Mouse (Mus musculus): ENCODE data around the gene Fbxo2. TPM values are rescaled to one million over a fixed set of nuclear protein-coding genes. Genes with fewer than 3 reads are reported as not detected.
"Not testable (repeated sequence)": the region's sequence is repeated elsewhere in the genome, so short reads cannot be mapped to it uniquely, and the experiment has no call there.

The Fbxo2 gene
- polyA plus RNA-seq, 1 experiment from 2014 or later, result 2.8 TPM

DNA sequence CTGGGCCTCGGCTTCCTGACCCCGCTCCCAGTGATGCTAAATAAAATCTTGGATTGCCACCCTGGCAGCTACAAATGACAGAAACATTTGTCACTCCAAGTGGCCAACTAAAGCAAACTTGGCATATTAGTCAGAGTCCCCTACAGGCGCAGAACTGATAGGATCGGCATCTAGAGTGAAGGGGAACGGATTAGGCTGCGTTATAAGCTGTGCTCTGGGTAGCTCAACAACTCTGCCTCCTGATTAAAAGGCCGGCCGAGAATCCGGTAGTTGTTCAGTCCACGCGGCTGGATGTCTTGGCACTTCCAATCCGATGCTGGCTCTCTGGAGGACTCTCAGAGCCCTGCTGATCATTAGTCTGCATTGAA lies 14.1 kb downstream of the Fbxo2 start:
- H3K9me3 ChIP-seq (ENCODE audit: control insufficient read depth, low read length), result no peaks in the 10 kb centered on the region
- peaks cover 18% of the 10 kb centered on the region for H3K27me3 ChIP-seq (ENCODE audit: control insufficient read depth, insufficient read depth, low read length)
- no peak for DNase-seq (ENCODE audit: low spot score)
- ATAC-seq (ENCODE audit: insufficient read depth, low FRiP score, low TSS enrichment), result no peak
- H3K27ac ChIP-seq (ENCODE audit: low read depth, low read length), result no peak overlapping the region
- H3K4me1 ChIP-seq (ENCODE audit: control insufficient read depth, insufficient read depth, low read length), result no peaks in the 10 kb centered on the region; the same call in 1 of the 2 replicates
- H3K4me3 ChIP-seq (ENCODE audit: low read depth, low read length), result no peak overlapping the region
- H3K9ac ChIP-seq (ENCODE audit: low read length), result no peak overlapping the region
- no peak overlapping the region for H3K4me2 ChIP-seq (ENCODE audit: low read depth)
- WGBS, result 15% methylated on average over 12 of the region's 12 CpGs
- H3K36me3 ChIP-seq (ENCODE audit: control insufficient read depth, insufficient read depth, low read length), result no peaks in the 10 kb centered on the region

DNA sequence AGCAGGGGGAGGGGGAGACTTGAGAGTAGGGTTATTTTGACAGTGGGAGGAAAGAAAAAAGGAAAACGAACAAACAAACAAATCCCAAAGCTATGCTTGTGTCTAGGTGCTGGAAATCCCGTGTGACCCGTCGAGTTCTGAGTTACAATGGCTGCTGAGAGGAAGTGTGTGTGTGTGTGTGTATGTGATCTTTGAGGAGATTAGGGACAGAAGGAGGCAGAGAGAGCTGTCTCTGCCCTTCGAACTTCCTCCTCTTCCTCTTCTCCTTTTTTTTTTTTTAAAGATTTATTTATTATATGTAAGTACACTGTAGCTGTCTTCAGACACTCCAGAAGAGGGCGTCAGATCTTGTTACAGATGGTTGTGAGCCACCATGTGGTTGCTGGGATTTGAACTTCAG lies 16.2 kb downstream of the Fbxo2 start:
- ATAC-seq (ENCODE audit: insufficient read depth, low FRiP score, low TSS enrichment); H3K4me3 ChIP-seq (ENCODE audit: low read depth, low read length); DNase-seq (ENCODE audit: low spot score); H3K36me3 ChIP-seq (ENCODE audit: control insufficient read depth, insufficient read depth, low read length); H3K4me1 ChIP-seq (ENCODE audit: control insufficient read depth, insufficient read depth, low read length); H3K27ac ChIP-seq (ENCODE audit: low read depth, low read length); H3K4me2 ChIP-seq (ENCODE audit: low read depth); H3K9ac ChIP-seq (ENCODE audit: low read length); H3K9me3 ChIP-seq (ENCODE audit: control insufficient read depth, low read length): not testable (repeated sequence)
- WGBS, result 79% methylated on average over 5 of the region's 6 CpGs
- peaks cover 15% of the 10 kb centered on the region for H3K27me3 ChIP-seq (ENCODE audit: control insufficient read depth, insufficient read depth, low read length)

DNA sequence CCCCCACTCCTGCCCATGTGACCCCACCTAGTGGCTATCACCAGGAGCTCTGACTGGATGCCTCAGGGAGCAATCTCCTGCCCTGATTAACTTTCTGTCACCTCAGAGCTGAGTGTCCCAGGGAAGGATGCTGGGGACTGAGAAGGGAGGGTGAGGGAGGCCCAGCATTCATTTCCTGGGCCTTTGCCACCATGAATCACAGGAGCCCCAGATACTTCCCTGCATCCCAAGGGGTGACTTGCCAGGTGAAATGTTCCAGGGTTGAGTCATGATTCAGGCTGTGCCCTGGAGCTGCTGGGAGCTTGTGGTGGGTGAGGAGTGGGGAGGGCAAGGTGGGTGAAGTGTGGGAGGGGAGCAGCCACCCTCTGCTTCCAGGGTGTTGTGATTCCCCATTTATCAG lies 17.3 kb downstream of the Fbxo2 start:
- H3K9ac ChIP-seq (ENCODE audit: low read length), result no peak overlapping the region
- ATAC-seq (ENCODE audit: insufficient read depth, low FRiP score, low TSS enrichment) (no peak), DNase-seq (ENCODE audit: low spot score) (no peak)
- no peaks in the 10 kb centered on the region for H3K9me3 ChIP-seq (ENCODE audit: control insufficient read depth, low read length)
- no peaks in the 10 kb centered on the region; the same call in 1 of the 2 replicates for H3K4me1 ChIP-seq (ENCODE audit: control insufficient read depth, insufficient read depth, low read length)
- H3K27me3 ChIP-seq (ENCODE audit: control insufficient read depth, insufficient read depth, low read length), result peaks cover 13% of the 10 kb centered on the region
- no peak overlapping the region for H3K4me3 ChIP-seq (ENCODE audit: low read depth, low read length)
- H3K4me2 ChIP-seq (ENCODE audit: low read depth), result no peak overlapping the region
- H3K36me3 ChIP-seq (ENCODE audit: control insufficient read depth, insufficient read depth, low read length), result no peaks in the 10 kb centered on the region
- H3K27ac ChIP-seq (ENCODE audit: low read depth, low read length), result no peak overlapping the region

DNA sequence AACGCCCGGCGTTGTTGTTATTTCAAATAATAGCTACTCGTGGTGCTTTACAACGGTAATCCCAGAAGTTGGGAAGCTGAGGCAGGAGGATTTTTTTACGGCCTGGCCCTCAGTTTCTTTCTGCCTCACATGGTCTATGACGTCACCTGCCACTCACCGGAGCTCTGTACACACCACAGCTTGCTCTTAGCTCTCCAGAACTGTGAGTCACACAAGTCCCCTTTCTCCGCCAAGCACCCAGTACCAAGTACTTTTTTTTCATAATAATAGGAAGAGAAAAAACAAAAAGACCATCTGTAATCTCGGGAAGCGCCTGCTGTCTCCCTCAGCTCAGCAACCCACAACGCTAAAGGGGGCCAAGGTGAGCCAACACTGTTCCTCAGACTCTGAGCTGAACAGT lies 21.1 kb downstream of the Fbxo2 start:
- no peaks in the 10 kb centered on the region for H3K27me3 ChIP-seq (ENCODE audit: control insufficient read depth, insufficient read depth, low read length)
- ATAC-seq (ENCODE audit: insufficient read depth, low FRiP score, low TSS enrichment), result no peak
- WGBS, result 93% methylated on average over 12 of the region's 12 CpGs

DNA sequence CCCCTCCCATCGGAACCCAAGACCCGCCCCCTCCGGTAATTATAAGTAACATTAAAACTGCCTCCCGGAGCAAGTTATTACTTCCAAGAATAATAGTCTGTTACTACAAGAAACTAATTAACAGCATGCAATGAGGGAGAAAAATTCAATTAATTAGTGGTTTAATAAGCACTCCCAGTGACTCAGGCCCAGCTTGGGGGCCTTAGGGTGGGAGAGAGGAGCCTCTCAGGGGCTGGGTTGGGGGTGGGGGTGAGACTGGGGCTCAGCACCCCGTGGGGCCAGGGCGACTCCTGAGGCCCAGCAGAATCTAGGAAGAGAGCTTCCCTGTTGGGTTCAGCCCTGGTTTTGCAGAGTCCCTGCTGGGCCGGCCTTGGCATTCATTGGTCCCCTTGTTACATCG lies 21.9 kb downstream of the Fbxo2 start:
- no peaks in the 10 kb centered on the region for H3K27me3 ChIP-seq (ENCODE audit: control insufficient read depth, insufficient read depth, low read length)
- no peak for ATAC-seq (ENCODE audit: insufficient read depth, low FRiP score, low TSS enrichment)
- H3K4me3 ChIP-seq (ENCODE audit: low read depth, low read length), result no peak overlapping the region

More for the DNA sequence above, 21.1 kb downstream of the Fbxo2 start:
- no peak overlapping the region for H3K27ac ChIP-seq (ENCODE audit: low read depth, low read length)
- DNase-seq (ENCODE audit: low spot score), result no peak
- no peaks in the 10 kb centered on the region; the same call in 1 of the 2 replicates for H3K4me1 ChIP-seq (ENCODE audit: control insufficient read depth, insufficient read depth, low read length)
- H3K36me3 ChIP-seq (ENCODE audit: control insufficient read depth, insufficient read depth, low read length), result no peaks in the 10 kb centered on the region
- H3K4me2 ChIP-seq (ENCODE audit: low read depth), result no peak overlapping the region
- no peak overlapping the region for H3K9ac ChIP-seq (ENCODE audit: low read length)
- H3K4me3 ChIP-seq (ENCODE audit: low read depth, low read length), result no peak overlapping the region
- no peaks in the 10 kb centered on the region for H3K9me3 ChIP-seq (ENCODE audit: control insufficient read depth, low read length)

DNA sequence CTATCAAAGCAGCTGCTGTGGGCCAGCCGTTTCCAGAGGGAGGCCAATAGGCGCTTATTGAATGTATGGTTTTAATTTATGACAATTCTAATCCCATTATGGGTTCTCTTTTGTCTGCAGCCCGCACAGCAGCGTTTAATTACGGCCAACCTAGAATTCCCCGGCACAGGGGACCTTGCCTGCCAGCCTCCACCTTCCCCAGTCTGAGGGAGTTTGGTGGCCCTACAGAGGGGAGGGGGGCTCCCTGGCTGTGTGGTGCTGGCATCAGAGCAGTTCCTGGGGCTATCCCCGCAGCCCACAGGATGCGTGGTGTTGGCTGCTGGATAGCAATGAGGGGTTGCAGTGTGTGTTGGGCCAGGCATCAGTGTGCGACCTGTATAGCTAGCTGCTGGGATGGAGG lies 24.1 kb downstream of the Fbxo2 start:
- H3K4me3 ChIP-seq (ENCODE audit: low read depth, low read length), result no peak overlapping the region
- ATAC-seq (ENCODE audit: insufficient read depth, low FRiP score, low TSS enrichment), result no peak
- 46% methylated on average over 9 of the region's 9 CpGs for WGBS
- H3K9me3 ChIP-seq (ENCODE audit: control insufficient read depth, low read length), result no peaks in the 10 kb centered on the region
- no peak overlapping the region for H3K4me2 ChIP-seq (ENCODE audit: low read depth)
- no peaks in the 10 kb centered on the region for H3K27me3 ChIP-seq (ENCODE audit: control insufficient read depth, insufficient read depth, low read length)
- H3K4me1 ChIP-seq (ENCODE audit: control insufficient read depth, insufficient read depth, low read length), result no peaks in the 10 kb centered on the region; the same call in 1 of the 2 replicates
- H3K27ac ChIP-seq (ENCODE audit: low read depth, low read length), result no peak overlapping the region
- no peak for DNase-seq (ENCODE audit: low spot score)
- H3K9ac ChIP-seq (ENCODE audit: low read length), result no peak overlapping the region
- no peaks in the 10 kb centered on the region for H3K36me3 ChIP-seq (ENCODE audit: control insufficient read depth, insufficient read depth, low read length)

More for the DNA sequence above, 21.9 kb downstream of the Fbxo2 start:
- Histone ChIP-seq H3K27ac (ENCODE audit: low read depth, low read length) (no peak overlapping the region), H3K9ac (ENCODE audit: low read length) (no peak overlapping the region), H3K4me2 (ENCODE audit: low read depth) (no peak overlapping the region), H3K36me3 (ENCODE audit: control insufficient read depth, insufficient read depth, low read length) (no peaks in the 10 kb centered on the region), H3K4me1 (ENCODE audit: control insufficient read depth, insufficient read depth, low read length) (no peaks in the 10 kb centered on the region; the same call in 1 of the 2 replicates), H3K9me3 (ENCODE audit: control insufficient read depth, low read length) (no peaks in the 10 kb centered on the region)
- 43% methylated on average over 8 of the region's 8 CpGs for WGBS
- no peak for DNase-seq (ENCODE audit: low spot score)

DNA sequence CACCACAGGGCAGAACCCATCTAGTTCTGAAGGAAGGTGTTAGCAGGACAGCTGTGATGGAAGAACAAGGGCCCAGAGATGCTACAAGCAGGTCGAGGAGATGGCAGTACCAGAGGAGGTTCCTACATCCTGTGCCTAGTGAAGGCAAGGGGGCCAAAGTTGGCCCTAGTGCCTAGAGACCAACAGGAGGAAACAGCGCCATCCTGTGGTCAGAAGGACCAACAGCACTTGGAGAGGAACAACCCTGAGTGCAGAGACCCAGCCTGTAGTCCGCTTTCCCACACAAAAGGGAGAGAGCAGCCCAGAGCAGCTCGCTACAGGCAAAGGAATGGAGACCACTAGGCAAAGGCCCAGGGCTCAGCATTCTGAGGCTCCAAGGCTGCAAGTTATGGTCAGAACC lies 25.4 kb downstream of the Fbxo2 start:
- Histone ChIP-seq H3K4me3 (ENCODE audit: low read depth, low read length) (no peak overlapping the region), H3K27me3 (ENCODE audit: control insufficient read depth, insufficient read depth, low read length) (no peaks in the 10 kb centered on the region), H3K4me1 (ENCODE audit: control insufficient read depth, insufficient read depth, low read length) (no peaks in the 10 kb centered on the region; the same call in 1 of the 2 replicates), H3K4me2 (ENCODE audit: low read depth) (no peak overlapping the region), H3K9ac (ENCODE audit: low read length) (no peak overlapping the region), H3K9me3 (ENCODE audit: control insufficient read depth, low read length) (no peaks in the 10 kb centered on the region), H3K27ac (ENCODE audit: low read depth, low read length) (no peak overlapping the region), H3K36me3 (ENCODE audit: control insufficient read depth, insufficient read depth, low read length) (no peaks in the 10 kb centered on the region)
- WGBS, result 71% methylated on average over 4 of the region's 4 CpGs
- no peak for ATAC-seq (ENCODE audit: insufficient read depth, low FRiP score, low TSS enrichment)
- DNase-seq (ENCODE audit: low spot score), result no peak

DNA sequence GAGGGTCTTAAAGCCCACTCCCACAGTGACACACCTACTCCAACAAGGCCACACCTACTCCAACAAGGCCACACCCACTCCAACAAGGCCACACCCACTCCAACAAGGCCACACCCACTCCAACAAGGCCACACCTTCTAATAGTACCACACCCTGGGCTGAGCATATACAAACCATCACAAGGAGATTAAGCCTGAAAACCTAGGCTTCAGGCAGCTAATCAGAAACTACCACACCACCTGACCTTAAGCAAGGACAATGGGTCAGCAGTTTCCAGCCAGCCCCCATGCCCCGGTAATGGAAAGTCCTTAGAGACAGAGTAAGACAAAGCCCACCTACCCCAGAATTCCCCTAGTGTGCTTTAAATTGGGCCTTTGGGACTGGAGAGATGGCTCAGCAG lies 28.3 kb downstream of the Fbxo2 start:
- not testable (repeated sequence) for H3K4me2 ChIP-seq (ENCODE audit: low read depth); H3K4me3 ChIP-seq (ENCODE audit: low read depth, low read length); H3K9ac ChIP-seq (ENCODE audit: low read length); H3K36me3 ChIP-seq (ENCODE audit: control insufficient read depth, insufficient read depth, low read length); H3K9me3 ChIP-seq (ENCODE audit: control insufficient read depth, low read length); DNase-seq (ENCODE audit: low spot score); ATAC-seq (ENCODE audit: insufficient read depth, low FRiP score, low TSS enrichment); H3K27me3 ChIP-seq (ENCODE audit: control insufficient read depth, insufficient read depth, low read length); H3K27ac ChIP-seq (ENCODE audit: low read depth, low read length); H3K4me1 ChIP-seq (ENCODE audit: control insufficient read depth, insufficient read depth, low read length)
- WGBS, result 88% methylated on average over 1 of the region's 1 CpGs

DNA sequence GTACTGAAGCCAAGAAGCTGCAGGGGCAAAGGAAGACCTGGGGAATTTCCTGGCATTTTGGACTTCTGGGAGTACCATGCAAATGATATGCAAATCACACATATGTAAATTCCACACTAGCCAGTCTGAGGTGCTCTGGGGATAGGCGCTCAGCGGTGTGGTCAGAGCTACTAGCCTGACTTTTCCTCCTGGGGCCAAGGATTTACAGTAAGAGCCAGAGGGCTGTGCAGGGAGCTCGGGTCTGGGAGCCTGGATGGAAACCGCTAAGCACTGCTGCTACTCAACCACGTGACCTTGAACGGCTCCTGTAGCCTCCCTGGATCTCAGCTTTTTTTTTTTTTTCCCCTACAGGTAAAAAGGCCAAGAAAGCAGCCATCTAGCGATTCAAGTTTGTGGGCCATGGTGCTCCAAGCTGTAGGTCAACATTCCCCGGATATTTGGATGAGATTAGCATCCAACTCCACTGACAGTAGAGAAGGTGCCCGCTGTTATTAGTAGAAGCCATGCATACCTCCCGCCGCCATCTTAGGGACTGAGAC lies 32.4 kb downstream of the Fbxo2 start:
- Histone ChIP-seq H3K9me3 (ENCODE audit: control insufficient read depth, low read length) (no peaks in the 10 kb centered on the region), H3K36me3 (ENCODE audit: control insufficient read depth, insufficient read depth, low read length) (no peaks in the 10 kb centered on the region), H3K4me3 (ENCODE audit: low read depth, low read length) (no peak overlapping the region), H3K4me1 (ENCODE audit: control insufficient read depth, insufficient read depth, low read length) (no peaks in the 10 kb centered on the region), H3K27me3 (ENCODE audit: control insufficient read depth, insufficient read depth, low read length) (no peaks in the 10 kb centered on the region), H3K9ac (ENCODE audit: low read length) (no peak overlapping the region), H3K27ac (ENCODE audit: low read depth, low read length) (no peak overlapping the region), H3K4me2 (ENCODE audit: low read depth) (no peak overlapping the region)
- DNase-seq (ENCODE audit: low spot score) (no peak), ATAC-seq (ENCODE audit: insufficient read depth, low FRiP score, low TSS enrichment) (no peak)
- WGBS, result 35% methylated on average over 11 of the region's 11 CpGs

Measured in neural tube, embryonic 11.5 days (tissue).